Mouse (Mus musculus): Measurements from ENCODE around the gene Sdccag8. TPM values are rescaled to one million over a fixed set of nuclear protein-coding genes. Genes with fewer than 3 reads are reported as not detected.

Gene Sdccag8
- polyA plus RNA-seq, 1 experiment from 2014 or later: 17.2 TPM

GRCm38 (mm10) chr1:176818763-176819162 is 4.3 kb downstream of the Sdccag8 start:
- H3K27ac ChIP-seq: no peak overlapping the region
- H3K4me3 ChIP-seq: no peak overlapping the region
- no peaks in the 10 kb centered on the region for H3K9me3 ChIP-seq
- H3K4me1 ChIP-seq: peaks cover 15% of the 10 kb centered on the region
- no peaks in the 10 kb centered on the region for H3K36me3 ChIP-seq (replicated peaks)
- DNase-seq (ENCODE audit: extremely low spot score, low spot score): no peak
- H3K27me3 ChIP-seq (ENCODE audit: poor library complexity, severe bottlenecking): no peaks in the 10 kb centered on the region
- WGBS: 76% methylated on average over 6 of the region's 6 CpGs

- Histone ChIP-seq H3K36me3 (replicated peaks) (no peaks in the 10 kb centered on the region), H3K4me3 (no peak overlapping the region), H3K4me1 (no peaks in the 10 kb centered on the region), H3K27ac (no peak overlapping the region), H3K27me3 (ENCODE audit: poor library complexity, severe bottlenecking) (no peaks in the 10 kb centered on the region), H3K9me3 (no peaks in the 10 kb centered on the region)
- no peak for DNase-seq (ENCODE audit: extremely low spot score, low spot score)
- whole genome bisulfite sequencing: 59% methylated on average over 1 of the region's 1 CpGs
Measured at GRCm38 (mm10) chr1:176821929-176822328, 7.5 kb downstream of the Sdccag8 start.

- no peaks in the 10 kb centered on the region for H3K9me3 ChIP-seq
- H3K4me3 ChIP-seq: no peak overlapping the region
- H3K4me1 ChIP-seq: no peaks in the 10 kb centered on the region
- H3K36me3 ChIP-seq (replicated peaks): no peaks in the 10 kb centered on the region
- WGBS: 88% methylated on average over 4 of the region's 4 CpGs
- H3K27ac ChIP-seq: no peak overlapping the region
- no peaks in the 10 kb centered on the region for H3K27me3 ChIP-seq (ENCODE audit: poor library complexity, severe bottlenecking)
- DNase-seq (ENCODE audit: extremely low spot score, low spot score): no peak
Measured at GRCm38 (mm10) chr1:176822949-176823348, 8.5 kb downstream of the Sdccag8 start.

- H3K9me3 ChIP-seq: no peaks in the 10 kb centered on the region
- H3K27me3 ChIP-seq (ENCODE audit: poor library complexity, severe bottlenecking): no peaks in the 10 kb centered on the region
- no peak for DNase-seq (ENCODE audit: extremely low spot score, low spot score)
- H3K36me3 ChIP-seq (replicated peaks): no peaks in the 10 kb centered on the region
- H3K27ac ChIP-seq: no peak overlapping the region
- no peak overlapping the region for H3K4me3 ChIP-seq
- 89% methylated on average over 8 of the region's 8 CpGs for WGBS
- no peaks in the 10 kb centered on the region for H3K4me1 ChIP-seq
Measured at GRCm38 (mm10) chr1:176823889-176824288, 9.4 kb downstream of the Sdccag8 start.

GRCm38 (mm10) chr1:176824611-176825010 is 10.2 kb downstream of the Sdccag8 start:
- Histone ChIP-seq H3K9me3 (no peaks in the 10 kb centered on the region), H3K4me1 (no peaks in the 10 kb centered on the region), H3K27ac (no peak overlapping the region), H3K36me3 (replicated peaks) (no peaks in the 10 kb centered on the region), H3K27me3 (ENCODE audit: poor library complexity, severe bottlenecking) (no peaks in the 10 kb centered on the region), H3K4me3 (no peak overlapping the region)
- no peak for DNase-seq (ENCODE audit: extremely low spot score, low spot score)
- WGBS: 86% methylated on average over 6 of the region's 6 CpGs

GRCm38 (mm10) chr1:176825084-176825483 is 10.6 kb downstream of the Sdccag8 start:
- H3K4me1 ChIP-seq: no peaks in the 10 kb centered on the region
- no peak overlapping the region for H3K4me3 ChIP-seq
- H3K27ac ChIP-seq: no peak overlapping the region
- no peaks in the 10 kb centered on the region for H3K27me3 ChIP-seq (ENCODE audit: poor library complexity, severe bottlenecking)
- WGBS: 91% methylated on average over 4 of the region's 4 CpGs
- no peaks in the 10 kb centered on the region for H3K9me3 ChIP-seq
- DNase-seq (ENCODE audit: extremely low spot score, low spot score): no peak
- no peaks in the 10 kb centered on the region for H3K36me3 ChIP-seq (replicated peaks)

- no peaks in the 10 kb centered on the region for H3K4me1 ChIP-seq
- no peak for DNase-seq (ENCODE audit: extremely low spot score, low spot score)
Measured at GRCm38 (mm10) chr1:176826186-176826585, 11.7 kb downstream of the Sdccag8 start.

GRCm38 (mm10) chr1:176826931-176827330 is 12.5 kb downstream of the Sdccag8 start:
- H3K9me3 ChIP-seq: no peaks in the 10 kb centered on the region
- no peaks in the 10 kb centered on the region for H3K27me3 ChIP-seq (ENCODE audit: poor library complexity, severe bottlenecking)
- no peaks in the 10 kb centered on the region for H3K36me3 ChIP-seq (replicated peaks)
- H3K4me3 ChIP-seq: no peak overlapping the region
- 91% methylated on average over 4 of the region's 4 CpGs for WGBS
- H3K4me1 ChIP-seq: no peaks in the 10 kb centered on the region
- no peak overlapping the region for H3K27ac ChIP-seq
- no peak for DNase-seq (ENCODE audit: extremely low spot score, low spot score)

More at GRCm38 (mm10) chr1:176826186-176826585, 11.7 kb downstream of the Sdccag8 start:
- Histone ChIP-seq H3K36me3 (replicated peaks) (no peaks in the 10 kb centered on the region), H3K27me3 (ENCODE audit: poor library complexity, severe bottlenecking) (no peaks in the 10 kb centered on the region), H3K9me3 (no peaks in the 10 kb centered on the region), H3K27ac (no peak overlapping the region), H3K4me3 (no peak overlapping the region)
- WGBS: 93% methylated on average over 11 of the region's 11 CpGs

GRCm38 (mm10) chr1:176827365-176827764 is 12.9 kb downstream of the Sdccag8 start:
- Histone ChIP-seq H3K36me3 (replicated peaks) (no peaks in the 10 kb centered on the region), H3K27ac (no peak overlapping the region), H3K27me3 (ENCODE audit: poor library complexity, severe bottlenecking) (no peaks in the 10 kb centered on the region), H3K9me3 (no peaks in the 10 kb centered on the region), H3K4me3 (no peak overlapping the region), H3K4me1 (no peaks in the 10 kb centered on the region)
- no peak for DNase-seq (ENCODE audit: extremely low spot score, low spot score)
- 86% methylated on average over 4 of the region's 4 CpGs for WGBS

GRCm38 (mm10) chr1:176827945-176828485 is 13.6 kb downstream of the Sdccag8 start:
- H3K36me3 ChIP-seq (replicated peaks): no peaks in the 10 kb centered on the region
- no peak for DNase-seq (ENCODE audit: extremely low spot score, low spot score)
- H3K4me3 ChIP-seq: no peak overlapping the region
- no peaks in the 10 kb centered on the region for H3K9me3 ChIP-seq
- H3K4me1 ChIP-seq: no peaks in the 10 kb centered on the region
- H3K27ac ChIP-seq: no peak overlapping the region
- no peaks in the 10 kb centered on the region for H3K27me3 ChIP-seq (ENCODE audit: poor library complexity, severe bottlenecking)
- 84% methylated on average over 5 of the region's 5 CpGs for WGBS

GRCm38 (mm10) chr1:176828666-176829065 is 14.2 kb downstream of the Sdccag8 start:
- H3K36me3 ChIP-seq (replicated peaks): no peaks in the 10 kb centered on the region
- whole genome bisulfite sequencing: 93% methylated on average over 12 of the region's 12 CpGs
- H3K27ac ChIP-seq: no peak overlapping the region
- no peaks in the 10 kb centered on the region for H3K4me1 ChIP-seq
- H3K9me3 ChIP-seq: no peaks in the 10 kb centered on the region
- no peak overlapping the region for H3K4me3 ChIP-seq
- H3K27me3 ChIP-seq (ENCODE audit: poor library complexity, severe bottlenecking): no peaks in the 10 kb centered on the region
- DNase-seq (ENCODE audit: extremely low spot score, low spot score): no peak

- 88% methylated on average over 2 of the region's 2 CpGs for WGBS
- Histone ChIP-seq H3K36me3 (replicated peaks) (no peaks in the 10 kb centered on the region), H3K4me3 (no peak overlapping the region), H3K9me3 (no peaks in the 10 kb centered on the region), H3K27me3 (ENCODE audit: poor library complexity, severe bottlenecking) (peaks cover 22% of the 10 kb centered on the region), H3K27ac (no peak overlapping the region), H3K4me1 (peaks cover 14% of the 10 kb centered on the region)
- no peak for DNase-seq (ENCODE audit: extremely low spot score, low spot score)
Measured at GRCm38 (mm10) chr1:176832071-176832470, 17.6 kb downstream of the Sdccag8 start.

GRCm38 (mm10) chr1:176832607-176833006 is 18.1 kb downstream of the Sdccag8 start:
- Histone ChIP-seq H3K4me1 (peaks cover 14% of the 10 kb centered on the region), H3K9me3 (no peaks in the 10 kb centered on the region), H3K27me3 (ENCODE audit: poor library complexity, severe bottlenecking) (peaks cover 24% of the 10 kb centered on the region), H3K27ac (no peak overlapping the region), H3K36me3 (replicated peaks) (no peaks in the 10 kb centered on the region), H3K4me3 (no peak overlapping the region)
- DNase-seq (ENCODE audit: extremely low spot score, low spot score): no peak
- 87% methylated on average over 8 of the region's 8 CpGs for WGBS

GRCm38 (mm10) chr1:176833257-176833656 is 18.8 kb downstream of the Sdccag8 start:
- DNase-seq (ENCODE audit: extremely low spot score, low spot score): no peak
- H3K27ac ChIP-seq: no peak overlapping the region
- H3K9me3 ChIP-seq: no peaks in the 10 kb centered on the region
- no peak overlapping the region for H3K4me3 ChIP-seq
- peaks cover 14% of the 10 kb centered on the region for H3K4me1 ChIP-seq
- H3K27me3 ChIP-seq (ENCODE audit: poor library complexity, severe bottlenecking): peaks cover 24% of the 10 kb centered on the region
- H3K36me3 ChIP-seq (replicated peaks): no peaks in the 10 kb centered on the region

Measured in forebrain, embryonic 10.5 days (tissue).